Mouse (Mus musculus) G1E (cell line): ENCODE measurements around the gene Glce.

Experiments
- CTCF ChIP-seq: IDR thresholded peaks from 2 replicates; pipeline ENCODE4 v1.5.1; 2012; ENCODE audit warnings: low read depth, low read length, inconsistent platforms, mixed read lengths
- GATA1 ChIP-seq: IDR thresholded peaks from 2 replicates; pipeline ENCODE4 v1.6.1; 2012; ENCODE audit warnings: borderline replicate concordance, low read length, inconsistent platforms, mixed read lengths

GRCm38 (mm10) chr9:62008360-62008759 is 114.1 kb downstream of the Glce start:
- TF ChIP-seq CTCF (no peak), GATA1 (no peak)
